Mouse (Mus musculus) embryonic facial prominence, embryonic 14.5 days (tissue): Measurements from ENCODE around the gene Plxna1. TPM values are rescaled to one million over a fixed set of nuclear protein-coding genes. Genes with fewer than 3 reads are reported as not detected.

Source experiments
- ATAC-seq: fragments of 200-750 bp; cut with Nextera tagmentation; 2 replicates; pipeline ENCODE4 v1.8.0; 2017; ENCODE audit warnings: low read depth, moderate number of reproducible peaks, moderate TSS enrichment
- DNase-seq: peaks from one replicate; pipeline ENCODE4 v3.0.0-alpha.2; 2015; ENCODE audit warnings: low spot score
- H3K27ac ChIP-seq: fragments of 300-500 bp; sonication (generic); replicated peaks from 2 replicates; pipeline ENCODE4 v1.5.1; 2014; ENCODE audit warnings: low read depth, mild to moderate bottlenecking, low read length, moderate library complexity
- H3K27me3 ChIP-seq: fragments of 300-500 bp; sonication (generic); replicated peaks from 2 replicates; pipeline ENCODE4 v1.6.1; 2014; ENCODE audit warnings: low read length; ENCODE audit not compliant: control insufficient read depth, insufficient read depth
- H3K36me3 ChIP-seq: fragments of 300-500 bp; sonication (generic); 2 replicates; pipeline ENCODE4 v1.6.1; 2014; ENCODE audit warnings: low read length, mixed read lengths; ENCODE audit not compliant: control insufficient read depth, insufficient read depth
- H3K4me1 ChIP-seq: fragments of 300-500 bp; sonication (generic); 2 replicates; pipeline ENCODE4 v1.6.1; 2014; ENCODE audit warnings: antibody characterized with exemption, low read length; ENCODE audit not compliant: control insufficient read depth, insufficient read depth
- H3K4me2 ChIP-seq: fragments of 300-500 bp; sonication (generic); 2 replicates; pipeline ENCODE4 v1.6.1; 2014; ENCODE audit warnings: low read depth, mild to moderate bottlenecking, low read length, moderate library complexity, mixed read lengths
- H3K4me3 ChIP-seq: fragments of 300-500 bp; sonication (generic); 2 replicates; pipeline ENCODE4 v1.5.1; 2014; ENCODE audit warnings: low read depth, mild to moderate bottlenecking, low read length
- H3K9ac ChIP-seq: fragments of 300-500 bp; sonication (generic); 2 replicates; pipeline ENCODE4 v1.6.1; 2014; ENCODE audit warnings: low read depth, mild to moderate bottlenecking, low read length, moderate library complexity, mixed read lengths
- H3K9me3 ChIP-seq: fragments of 300-500 bp; sonication (generic); 2 replicates; pipeline ENCODE4 v1.6.1; 2016; ENCODE audit warnings: low read length; ENCODE audit not compliant: control insufficient read depth
- WGBS: fragments of 180-500 bp; shearing (Covaris S2); extraction: QIAGEN DNeasy Blood & Tissue Kit; methylation state at CpG from one replicate; pipeline ENCODE4 v1.1.7; 2014; 5-methylcytosine and 5-hydroxymethylcytosine counted together
- polyA plus RNA-seq: library from polyadenylated mRNA; unstranded; fragments of >200 nt; fragmentation: Nextera tagmentation; extraction: Ambion mirVana; gene quantifications from 2 replicates; pipeline ENCODE4 v1.2.1, GENCODE M21; 2014

Plxna1 gene
- polyA plus RNA-seq, 1 experiment from 2014 or later, result 31.8 TPM

DNA sequence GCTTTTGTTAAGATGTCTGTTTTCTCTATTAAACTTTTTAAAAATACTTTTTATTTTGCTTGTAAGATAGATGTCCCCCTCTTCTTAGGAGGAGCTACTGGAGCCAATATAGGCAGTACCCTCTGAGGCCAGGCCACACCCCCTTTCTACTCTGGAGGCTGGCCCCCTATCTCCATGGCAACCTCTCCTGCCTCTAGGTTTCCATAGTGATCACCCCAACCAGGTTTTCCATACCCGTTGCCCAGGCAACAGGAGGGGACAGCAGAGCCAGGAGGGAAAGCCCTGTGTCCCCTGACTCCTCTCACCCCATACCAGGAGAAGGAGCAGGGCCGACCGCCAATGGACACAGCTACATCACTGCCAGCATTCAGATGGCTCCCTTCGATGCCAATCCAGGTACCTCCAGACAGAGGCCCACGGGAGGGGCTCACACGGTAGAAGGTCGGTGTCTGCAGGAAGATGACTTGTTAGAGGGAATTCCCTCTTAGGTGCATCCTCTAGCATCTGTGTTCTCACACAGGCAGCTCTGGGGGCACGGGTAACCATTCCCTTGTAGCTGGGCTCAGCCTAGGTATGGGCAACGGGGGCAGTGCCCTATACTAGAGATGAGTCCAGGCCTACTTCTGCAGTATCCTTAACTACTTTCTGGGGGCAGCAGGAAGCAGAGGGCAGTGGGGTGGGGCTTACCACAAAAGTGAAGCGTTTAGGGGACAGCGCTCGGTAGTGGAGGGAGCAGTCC, 28.3 kb downstream of the Plxna1 start:
- Histone ChIP-seq H3K9ac (no peak overlapping the region), H3K36me3 (peaks cover 99% of the 10 kb centered on the region), H3K27ac (no peak overlapping the region), H3K9me3 (no peaks in the 10 kb centered on the region), H3K4me3 (no peak overlapping the region), H3K4me2 (no peak overlapping the region), H3K27me3 (no peaks in the 10 kb centered on the region), H3K4me1 (no peaks in the 10 kb centered on the region)
- ATAC-seq, result peak; percentile 23
- peak; percentile 40 for DNase-seq
- 77% methylated on average over 12 of the region's 12 CpGs for WGBS

DNA sequence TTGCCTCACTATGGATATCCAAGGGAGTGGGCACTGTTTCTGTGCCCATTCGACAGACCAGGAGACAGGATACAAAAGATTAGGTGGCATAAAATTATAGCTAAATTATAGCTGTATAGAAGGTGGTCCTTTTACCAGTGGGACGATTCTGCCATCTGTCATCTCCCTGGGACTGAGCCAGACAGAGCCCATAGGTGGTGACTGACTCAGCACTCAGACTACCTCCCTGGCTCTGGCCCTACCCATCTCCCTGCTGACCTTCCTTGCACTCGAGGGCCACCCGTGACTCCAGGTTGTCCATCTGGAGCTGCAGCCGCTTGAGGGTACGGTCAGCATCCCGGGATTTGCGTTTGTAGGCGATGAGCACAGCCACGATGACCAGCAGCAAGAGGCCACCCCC, 31.5 kb downstream of the Plxna1 start:
- peaks cover 90% of the 10 kb centered on the region for H3K36me3 ChIP-seq
- H3K27ac ChIP-seq, result no peak overlapping the region
- no peak overlapping the region for H3K4me2 ChIP-seq
- no peaks in the 10 kb centered on the region for H3K9me3 ChIP-seq
- no peak for DNase-seq
- H3K27me3 ChIP-seq, result no peaks in the 10 kb centered on the region
- H3K9ac ChIP-seq, result no peak overlapping the region
- 95% methylated on average over 10 of the region's 10 CpGs for WGBS
- ATAC-seq, result no peak
- H3K4me1 ChIP-seq, result no peaks in the 10 kb centered on the region
- no peak overlapping the region for H3K4me3 ChIP-seq

DNA sequence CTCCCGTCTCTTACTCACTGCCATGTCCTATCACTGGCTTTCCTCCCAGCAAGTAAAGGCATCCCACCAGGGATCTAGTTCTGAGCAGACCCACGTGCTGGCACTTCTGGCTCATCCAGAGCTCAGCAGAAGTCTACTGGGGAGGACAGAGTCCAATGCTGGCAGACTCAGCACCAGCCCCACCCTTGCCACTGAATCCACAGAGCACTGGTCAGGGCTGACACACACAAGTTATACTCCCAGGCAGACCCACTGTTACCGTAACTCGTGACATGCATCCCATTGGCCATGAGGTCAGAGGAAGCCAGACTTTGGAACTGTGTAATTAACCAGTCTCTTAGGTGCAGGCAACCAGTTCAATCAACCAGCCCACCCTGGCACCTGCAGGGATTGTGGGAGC, 33.8 kb downstream of the Plxna1 start:
- peaks cover 90% of the 10 kb centered on the region for H3K36me3 ChIP-seq
- DNase-seq (no peak), ATAC-seq (no peak)
- WGBS, result 82% methylated on average over 4 of the region's 4 CpGs
- H3K4me2 ChIP-seq, result no peak overlapping the region
- H3K27ac ChIP-seq, result no peak overlapping the region
- no peaks in the 10 kb centered on the region for H3K27me3 ChIP-seq
- H3K9me3 ChIP-seq, result no peaks in the 10 kb centered on the region
- H3K9ac ChIP-seq, result no peak overlapping the region
- H3K4me3 ChIP-seq, result no peak overlapping the region
- H3K4me1 ChIP-seq, result no peaks in the 10 kb centered on the region

DNA sequence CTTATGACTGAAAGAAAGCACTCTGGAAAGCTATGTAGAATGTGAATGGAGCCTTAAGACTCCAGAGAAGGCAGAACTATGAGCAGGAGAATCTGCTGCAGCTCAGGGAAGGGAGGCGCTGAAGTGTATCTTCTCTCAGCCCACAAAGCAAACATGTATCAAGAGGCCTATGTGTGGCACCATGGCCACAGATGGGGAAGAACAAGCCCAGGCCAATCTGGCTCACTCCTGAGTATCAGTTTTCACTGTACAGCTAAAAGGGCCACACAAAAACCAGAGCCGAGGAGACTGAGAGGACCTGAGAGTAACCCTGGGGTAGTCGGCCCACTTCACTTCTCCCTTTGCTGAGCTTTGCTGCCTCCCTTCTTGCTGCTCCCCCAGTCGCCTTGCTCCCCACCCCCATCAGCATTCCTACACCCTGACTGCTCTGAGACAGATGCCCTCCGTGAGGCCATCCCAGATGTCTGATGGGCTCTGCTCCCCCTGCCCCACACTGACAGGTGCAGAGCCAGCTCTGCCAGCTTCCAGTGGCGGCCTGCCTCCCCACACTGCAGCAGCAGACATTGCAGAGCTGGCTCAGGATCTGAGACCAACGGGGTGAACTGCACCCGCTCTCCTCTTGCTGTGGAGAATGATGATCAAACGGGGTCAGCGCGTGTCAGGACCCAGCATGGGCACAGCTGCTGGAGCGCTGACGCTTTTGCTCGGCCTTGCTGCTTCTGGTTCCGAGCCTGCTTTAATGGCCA, 34.5 kb downstream of the Plxna1 start:
- Histone ChIP-seq H3K9me3 (no peaks in the 10 kb centered on the region), H3K4me3 (no peak overlapping the region), H3K27ac (no peak overlapping the region), H3K27me3 (no peaks in the 10 kb centered on the region), H3K36me3 (peaks cover 90% of the 10 kb centered on the region), H3K4me1 (no peaks in the 10 kb centered on the region), H3K9ac (no peak overlapping the region), H3K4me2 (no peak overlapping the region)
- peak; percentile 77 for ATAC-seq
- WGBS, result 68% methylated on average over 14 of the region's 15 CpGs
- DNase-seq, result peak; percentile 66

DNA sequence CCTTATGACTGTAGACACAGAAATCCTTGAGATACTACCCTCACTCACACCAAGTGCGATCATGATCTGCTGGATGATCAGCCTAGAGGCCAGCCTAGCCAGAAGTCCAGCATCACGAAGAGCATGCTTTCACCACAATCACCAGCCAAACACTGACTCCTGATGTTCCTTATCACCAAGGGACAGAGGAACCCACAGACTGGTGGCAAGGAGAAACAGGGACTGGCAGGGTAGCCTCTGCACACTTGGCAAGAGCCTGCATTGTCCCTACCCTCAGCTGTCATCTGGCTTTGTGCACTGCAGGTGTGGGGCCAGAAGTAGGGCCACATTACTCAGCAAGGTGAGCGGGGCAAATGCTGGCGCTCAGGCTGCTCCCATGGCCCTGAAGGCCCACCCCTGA, 37.6 kb downstream of the Plxna1 start:
- H3K4me3 ChIP-seq, result no peak overlapping the region
- H3K9me3 ChIP-seq, result no peaks in the 10 kb centered on the region
- H3K27me3 ChIP-seq, result no peaks in the 10 kb centered on the region
- no peak overlapping the region for H3K9ac ChIP-seq
- H3K4me2 ChIP-seq, result no peak overlapping the region
- H3K36me3 ChIP-seq, result peaks cover 91% of the 10 kb centered on the region
- WGBS, result 91% methylated on average over 4 of the region's 4 CpGs
- no peaks in the 10 kb centered on the region for H3K4me1 ChIP-seq
- H3K27ac ChIP-seq, result no peak overlapping the region
- no peak for ATAC-seq
- no peak for DNase-seq

DNA sequence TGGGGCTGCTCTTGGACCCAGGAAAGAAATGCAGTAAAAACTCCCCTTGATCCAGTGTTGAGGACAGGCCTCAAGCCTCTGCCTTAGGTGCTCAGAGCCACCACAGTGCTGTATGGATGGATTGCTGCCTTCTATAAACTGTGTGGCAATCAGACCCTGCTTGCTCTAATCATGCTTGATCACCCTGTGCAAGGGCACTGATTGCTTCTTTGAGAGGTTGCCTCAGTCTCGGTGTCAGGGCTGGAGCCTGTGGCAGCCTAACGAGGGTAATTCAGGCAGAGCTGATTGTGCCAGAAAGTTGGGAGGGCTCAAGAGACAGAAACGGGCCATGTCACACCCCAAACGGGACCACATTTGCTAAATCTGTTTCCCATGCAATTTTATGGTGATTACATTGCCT, 47.2 kb downstream of the Plxna1 start:
- Histone ChIP-seq H3K9me3 (no peaks in the 10 kb centered on the region), H3K4me3 (no peak overlapping the region), H3K9ac (no peak overlapping the region), H3K4me2 (no peak overlapping the region), H3K4me1 (peaks cover 3% of the 10 kb centered on the region; the same call in 1 of the 2 replicates), H3K36me3 (peaks cover 45% of the 10 kb centered on the region), H3K27me3 (no peaks in the 10 kb centered on the region), H3K27ac (no peak overlapping the region)
- ATAC-seq, result no peak
- 43% methylated on average over 4 of the region's 4 CpGs for WGBS
- peak; percentile 19 for DNase-seq

DNA sequence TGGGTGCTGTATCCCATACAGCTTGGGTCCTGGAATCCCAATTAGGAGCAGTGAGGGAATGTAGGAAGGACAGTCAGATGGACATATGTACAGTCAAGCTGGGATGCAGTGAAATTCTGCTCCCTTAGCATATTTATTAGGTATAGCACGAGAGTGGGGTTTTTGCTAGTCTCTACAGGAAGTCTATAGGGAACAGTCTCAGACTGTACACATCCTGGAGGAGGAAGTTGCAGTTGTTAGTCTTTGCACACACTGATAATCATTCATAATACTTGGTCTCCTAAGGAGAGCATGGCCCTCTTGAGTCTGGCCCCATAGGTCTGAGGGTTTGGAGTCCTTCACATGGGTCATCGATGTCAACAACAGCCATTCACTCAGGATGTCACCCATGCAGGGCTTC, 50.9 kb downstream of the Plxna1 start:
- Histone ChIP-seq H3K27me3 (no peaks in the 10 kb centered on the region), H3K4me3 (no peak overlapping the region), H3K4me1 (peaks cover 3% of the 10 kb centered on the region; the same call in 1 of the 2 replicates), H3K9me3 (0 out of 2 replicates have a peak, but pooled peaks cover 5% of the 10 kb centered on the region), H3K9ac (no peak overlapping the region), H3K4me2 (no peak overlapping the region), H3K36me3 (peaks cover 8% of the 10 kb centered on the region; the same call in 1 of the 2 replicates), H3K27ac (no peak overlapping the region)
- 77% methylated on average over 2 of the region's 2 CpGs for WGBS
- DNase-seq, result no peak
- ATAC-seq, result no peak

DNA sequence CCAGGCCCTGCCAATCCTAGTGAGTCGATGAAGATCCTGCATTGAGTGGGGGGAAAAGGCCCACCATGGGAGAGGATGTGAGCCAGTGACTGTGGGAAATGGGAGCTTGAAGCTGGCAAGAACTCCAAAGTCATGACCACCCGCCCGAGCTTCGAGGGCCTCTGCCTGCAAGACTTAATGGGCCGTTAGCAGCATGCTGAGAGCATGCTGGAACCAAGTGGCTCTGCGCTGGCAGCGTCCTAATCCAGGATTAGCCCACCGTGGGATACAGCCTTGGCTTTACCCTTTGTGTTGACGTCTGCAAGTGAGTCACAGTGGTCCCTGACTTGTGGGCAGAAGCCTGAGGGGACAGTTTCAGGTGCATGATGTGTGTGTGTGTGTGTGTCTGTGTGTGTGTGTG, 52.2 kb downstream of the Plxna1 start:
- no peaks in the 10 kb centered on the region for H3K27me3 ChIP-seq
- DNase-seq (peak; percentile 14), ATAC-seq (no peak)
- H3K4me2 ChIP-seq, result no peak overlapping the region
- H3K36me3 ChIP-seq, result no peaks in the 10 kb centered on the region
- no peak overlapping the region for H3K9ac ChIP-seq
- no peak overlapping the region for H3K4me3 ChIP-seq
- 49% methylated on average over 9 of the region's 9 CpGs for WGBS
- no peak overlapping the region for H3K27ac ChIP-seq
- no peaks in the 10 kb centered on the region for H3K4me1 ChIP-seq
- peaks cover 9% of the 10 kb centered on the region; the same call in 1 of the 2 replicates for H3K9me3 ChIP-seq
